Mouse (Mus musculus) limb, embryonic 12.5 days (tissue): ENCODE data around the gene Ppp1r10. TPM values are rescaled to one million over a fixed set of nuclear protein-coding genes. Genes with fewer than 3 reads are reported as not detected.
"Not testable (repeated sequence)": the region's sequence is repeated elsewhere in the genome, so short reads cannot be mapped to it uniquely, and the experiment has no call there.

Experiments used
- ATAC-seq: fragments of 200-750 bp; cut with Nextera tagmentation; 2 replicates; pipeline ENCODE4 v1.8.0; 2017; ENCODE audit warnings: low read depth, moderate TSS enrichment; ENCODE audit not compliant: insufficient number of reproducible peaks, insufficient read depth, low FRiP score, low TSS enrichment
- H3K27ac ChIP-seq: fragments of 300-500 bp; sonication (generic); 2 replicates; pipeline ENCODE4 v1.5.1; 2016; ENCODE audit warnings: mild to moderate bottlenecking, moderate library complexity
- H3K27me3 ChIP-seq: fragments of 300-500 bp; sonication (generic); 2 replicates; pipeline ENCODE4 v1.6.1; 2016; ENCODE audit warnings: mild to moderate bottlenecking, moderate library complexity
- H3K36me3 ChIP-seq: fragments of 300-500 bp; sonication (generic); 2 replicates; pipeline ENCODE4 v1.6.1; 2016; ENCODE audit warnings: mild to moderate bottlenecking, moderate library complexity
- H3K4me1 ChIP-seq: fragments of 300-500 bp; sonication (generic); replicated peaks from 2 replicates; pipeline ENCODE4 v1.6.1; 2016
- H3K4me2 ChIP-seq: fragments of 300-500 bp; sonication (generic); 2 replicates; pipeline ENCODE4 v1.6.1; 2016; ENCODE audit warnings: mild to moderate bottlenecking, moderate library complexity
- H3K4me3 ChIP-seq: fragments of 300-500 bp; sonication (generic); replicated peaks from 2 replicates; pipeline ENCODE4 v1.5.1; 2016; ENCODE audit warnings: mild to moderate bottlenecking
- H3K9ac ChIP-seq: fragments of 300-500 bp; sonication (generic); replicated peaks from 2 replicates; pipeline ENCODE4 v1.6.1; 2016; ENCODE audit warnings: mild to moderate bottlenecking, moderate library complexity
- H3K9me3 ChIP-seq: fragments of 300-500 bp; sonication (generic); 2 replicates; pipeline ENCODE4 v1.6.1; 2016; ENCODE audit warnings: mild to moderate bottlenecking, moderate library complexity
- WGBS: fragments of 180-500 bp; shearing (Covaris S2); methylation state at CpG from one replicate; pipeline ENCODE4 v1.1.7; 2016; 5-methylcytosine and 5-hydroxymethylcytosine counted together
- polyA plus RNA-seq: library from polyadenylated mRNA; unstranded; fragments of >200 nt; fragmentation: Nextera tagmentation; extraction: Ambion mirVana; gene quantifications from 2 replicates; pipeline ENCODE4 v1.2.1, GENCODE M21; 2016

Gene Ppp1r10
- polyA plus RNA-seq, 1 experiment from 2014 or later = 50.7 TPM

DNA sequence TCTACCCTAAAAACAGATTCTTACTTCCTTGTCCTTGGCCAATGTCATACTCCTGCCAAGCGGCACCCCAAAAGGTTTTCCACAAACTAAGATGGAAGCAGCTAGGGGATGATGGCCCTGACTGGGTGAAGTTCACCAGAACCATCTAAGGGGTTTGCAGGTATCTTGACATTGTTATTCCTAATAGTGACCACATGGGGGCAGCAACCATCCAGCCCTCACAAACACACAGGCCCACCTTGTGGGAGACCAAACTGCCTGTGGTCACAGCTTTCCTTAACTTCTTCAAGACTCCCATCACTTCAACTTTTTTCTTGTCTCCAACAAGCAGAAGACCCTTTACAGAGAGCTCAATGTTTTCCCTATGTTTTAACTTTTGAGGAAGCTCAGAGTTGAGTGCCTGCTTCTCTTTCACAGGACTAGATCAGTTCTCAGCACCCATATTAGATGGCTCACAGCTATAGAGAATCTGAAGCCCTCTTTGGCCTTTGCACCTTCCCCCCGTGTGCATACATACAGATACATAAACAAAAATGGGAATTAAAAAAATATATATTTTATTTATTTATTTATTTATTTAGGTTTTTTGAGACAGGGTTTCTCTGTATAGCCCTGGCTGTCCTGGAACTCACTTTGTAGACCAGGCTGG, 21.6 kb downstream of the Ppp1r10 start:
- WGBS = 48% methylated on average over 2 of the region's 2 CpGs
- Histone ChIP-seq H3K9me3 (no peaks in the 10 kb centered on the region), H3K36me3 (no peaks in the 10 kb centered on the region), H3K27ac (no peak overlapping the region), H3K4me2 (no peak overlapping the region), H3K4me3 (no peak overlapping the region), H3K9ac (no peak overlapping the region), H3K4me1 (no peaks in the 10 kb centered on the region), H3K27me3 (no peaks in the 10 kb centered on the region)
- ATAC-seq = peak; percentile 66; the same call in 1 of the 2 replicates

DNA sequence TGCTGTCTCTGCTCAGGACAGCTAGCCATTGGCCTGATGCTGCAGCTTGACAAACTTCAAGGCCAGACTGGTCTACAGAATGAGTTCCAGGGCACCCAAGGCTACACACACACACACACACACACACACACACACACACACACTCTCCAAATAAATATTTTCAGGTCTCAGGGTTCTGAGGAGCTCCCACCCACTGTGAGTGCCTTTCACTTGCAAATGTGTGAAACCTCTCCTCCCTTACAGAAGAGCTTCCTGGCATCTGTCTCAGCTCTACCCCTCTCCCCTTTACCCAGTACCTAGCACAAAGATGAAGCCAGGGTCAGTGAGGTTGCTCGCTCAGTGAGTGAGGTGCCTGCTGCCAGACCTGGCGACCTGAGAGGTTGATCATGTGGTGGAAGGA, 22.9 kb downstream of the Ppp1r10 start:
- no peak overlapping the region for H3K4me3 ChIP-seq
- no peak overlapping the region for H3K9ac ChIP-seq
- ATAC-seq = no peak
- no peak overlapping the region for H3K27ac ChIP-seq
- H3K4me1 ChIP-seq = no peaks in the 10 kb centered on the region
- no peaks in the 10 kb centered on the region for H3K9me3 ChIP-seq
- H3K4me2 ChIP-seq = no peak overlapping the region
- H3K27me3 ChIP-seq = no peaks in the 10 kb centered on the region
- no peaks in the 10 kb centered on the region for H3K36me3 ChIP-seq
- 44% methylated on average over 2 of the region's 2 CpGs for WGBS

DNA sequence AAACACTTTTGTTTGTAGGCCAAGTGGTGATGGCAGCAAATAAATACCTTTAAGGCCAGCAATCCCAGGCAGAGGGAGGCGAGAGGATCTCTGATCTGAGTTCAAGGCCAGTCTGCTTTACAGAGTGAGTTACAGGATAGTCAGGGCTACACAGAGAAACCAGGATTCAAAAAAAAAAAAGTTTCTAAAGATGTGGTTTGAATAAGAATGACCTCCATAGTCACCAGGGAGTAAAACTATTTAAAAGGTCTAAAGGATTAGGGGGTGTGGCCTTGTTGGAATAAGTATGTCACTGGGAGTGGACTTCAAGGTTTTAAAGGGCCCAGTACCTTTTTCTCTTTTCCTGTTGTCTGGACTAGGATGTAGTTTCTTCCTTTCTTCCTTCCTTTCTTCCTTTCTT, 23.7 kb downstream of the Ppp1r10 start:
- 67% methylated on average over 1 of the region's 1 CpGs for WGBS
- Histone ChIP-seq H3K27ac (no peak overlapping the region), H3K4me3 (no peak overlapping the region), H3K9me3 (no peaks in the 10 kb centered on the region), H3K9ac (no peak overlapping the region), H3K36me3 (no peaks in the 10 kb centered on the region), H3K27me3 (no peaks in the 10 kb centered on the region), H3K4me2 (no peak overlapping the region), H3K4me1 (no peaks in the 10 kb centered on the region)
- ATAC-seq = no peak

DNA sequence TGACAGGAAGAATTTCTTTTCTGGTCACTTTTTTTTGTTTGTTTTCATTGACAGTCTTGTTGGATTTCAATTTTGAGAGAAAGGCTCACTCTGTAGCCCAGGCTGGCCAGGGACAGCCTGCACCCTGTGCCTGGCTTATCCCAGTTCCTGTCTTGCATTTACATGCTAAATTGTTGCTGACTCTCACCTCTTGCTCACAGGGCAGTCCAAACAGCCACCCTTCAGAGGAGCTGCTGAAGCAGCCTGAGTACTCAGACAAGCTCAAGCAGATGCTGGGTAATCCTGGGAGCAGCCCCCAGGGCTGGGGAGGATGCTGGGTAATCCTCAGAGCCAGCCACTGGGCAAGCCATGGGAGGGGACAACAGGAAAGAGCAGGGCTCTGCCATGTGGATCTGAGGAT, 34.7 kb downstream of the Ppp1r10 start:
- H3K27ac ChIP-seq, ATAC-seq, H3K4me2 ChIP-seq, H3K4me1 ChIP-seq, H3K9me3 ChIP-seq, H3K4me3 ChIP-seq, H3K27me3 ChIP-seq, H3K9ac ChIP-seq: not testable (repeated sequence)
- H3K36me3 ChIP-seq = peaks cover 14% of the 10 kb centered on the region; the same call in 1 of the 2 replicates

DNA sequence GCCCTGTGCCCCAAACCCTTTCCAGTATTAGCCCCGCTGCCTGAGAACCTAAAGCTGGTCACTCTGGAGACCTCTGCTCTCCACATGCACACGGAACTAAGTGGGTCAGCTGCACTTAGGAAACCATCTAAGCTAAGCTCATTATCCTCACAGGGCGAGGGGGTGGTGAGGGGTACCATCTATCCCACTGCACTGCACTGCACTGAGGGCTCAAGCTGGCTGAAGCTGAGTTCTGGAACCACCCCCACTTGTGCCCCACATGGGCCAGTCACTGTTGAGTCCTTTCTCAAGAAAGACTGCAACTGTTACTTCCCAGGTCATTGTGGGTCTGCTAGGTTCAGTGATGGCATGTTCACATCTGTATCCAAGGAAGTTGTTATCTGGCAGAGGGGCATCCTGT, 36.3 kb downstream of the Ppp1r10 start:
- not testable (repeated sequence) for H3K9ac ChIP-seq, H3K4me2 ChIP-seq, H3K9me3 ChIP-seq, ATAC-seq, H3K4me1 ChIP-seq, H3K4me3 ChIP-seq, H3K27ac ChIP-seq, H3K27me3 ChIP-seq
- WGBS = 89% methylated on average over 3 of the region's 3 CpGs
- H3K36me3 ChIP-seq = peaks cover 30% of the 10 kb centered on the region

DNA sequence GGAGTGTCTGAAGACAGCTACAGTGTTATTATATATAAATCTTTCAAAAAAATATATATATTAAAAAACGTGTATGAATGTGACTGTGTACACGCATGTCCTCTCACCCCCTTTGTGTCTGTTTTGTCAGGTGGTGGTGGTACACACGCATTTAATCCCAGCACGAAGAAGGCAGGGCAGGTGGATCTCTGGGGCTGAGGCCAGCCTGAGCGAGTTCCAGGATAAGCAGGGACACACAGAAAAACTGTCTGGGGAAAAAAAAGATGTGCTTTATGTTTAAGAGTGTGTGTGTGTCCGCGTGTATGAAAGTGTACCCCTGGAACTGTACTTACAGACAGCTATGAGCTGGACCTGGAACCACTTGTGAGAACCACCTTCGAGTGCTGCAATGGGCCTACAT, 38.4 kb downstream of the Ppp1r10 start:
- WGBS = 82% methylated on average over 8 of the region's 8 CpGs
- ATAC-seq = no peak

DNA sequence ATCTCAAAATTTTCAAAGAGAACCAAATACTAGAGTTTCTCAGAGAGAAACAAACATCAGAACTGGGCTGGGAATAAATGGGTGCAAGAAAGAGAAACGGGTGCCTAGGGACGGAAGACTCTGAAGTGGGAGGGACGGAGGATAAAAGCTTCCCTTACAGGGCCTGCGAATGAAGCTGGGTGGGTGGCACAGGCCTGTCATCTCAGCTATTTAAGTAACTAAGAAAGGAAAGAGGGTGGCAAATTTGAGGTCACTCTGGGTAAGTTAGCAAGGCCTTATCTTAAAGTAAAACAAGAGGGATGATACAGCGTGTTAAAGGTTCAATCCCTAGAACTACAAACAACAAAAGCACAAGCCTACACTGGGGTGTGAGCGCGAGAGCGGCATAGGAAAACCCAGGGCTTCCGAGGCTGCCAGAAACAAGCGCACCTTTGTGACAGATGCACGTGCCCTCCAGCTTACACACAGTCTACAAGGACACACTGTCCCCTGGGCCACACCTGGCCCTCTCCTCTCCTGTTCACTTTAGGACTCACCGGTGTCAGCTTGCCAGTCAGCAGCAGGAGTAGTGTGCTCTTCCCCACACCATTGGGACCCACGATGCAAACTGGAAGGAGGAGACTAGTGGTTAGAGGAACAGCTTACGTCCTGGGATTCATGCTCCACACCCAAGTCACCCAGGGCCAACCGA, 42.4 kb downstream of the Ppp1r10 start:
- Histone ChIP-seq H3K4me1 (no peaks in the 10 kb centered on the region), H3K4me3 (no peak overlapping the region), H3K27ac (no peak overlapping the region), H3K27me3 (no peaks in the 10 kb centered on the region), H3K36me3 (peaks cover 91% of the 10 kb centered on the region), H3K9me3 (no peaks in the 10 kb centered on the region), H3K9ac (no peak overlapping the region), H3K4me2 (no peak overlapping the region)
- no peak for ATAC-seq
- WGBS = 94% methylated on average over 15 of the region's 15 CpGs

More for the DNA sequence above, 38.4 kb downstream of the Ppp1r10 start:
- no peaks in the 10 kb centered on the region for H3K27me3 ChIP-seq
- no peak overlapping the region for H3K4me2 ChIP-seq
- H3K4me3 ChIP-seq = no peak overlapping the region
- no peak overlapping the region for H3K9ac ChIP-seq
- H3K27ac ChIP-seq = no peak overlapping the region
- H3K36me3 ChIP-seq = peaks cover 51% of the 10 kb centered on the region
- H3K4me1 ChIP-seq = no peaks in the 10 kb centered on the region
- H3K9me3 ChIP-seq = no peaks in the 10 kb centered on the region

DNA sequence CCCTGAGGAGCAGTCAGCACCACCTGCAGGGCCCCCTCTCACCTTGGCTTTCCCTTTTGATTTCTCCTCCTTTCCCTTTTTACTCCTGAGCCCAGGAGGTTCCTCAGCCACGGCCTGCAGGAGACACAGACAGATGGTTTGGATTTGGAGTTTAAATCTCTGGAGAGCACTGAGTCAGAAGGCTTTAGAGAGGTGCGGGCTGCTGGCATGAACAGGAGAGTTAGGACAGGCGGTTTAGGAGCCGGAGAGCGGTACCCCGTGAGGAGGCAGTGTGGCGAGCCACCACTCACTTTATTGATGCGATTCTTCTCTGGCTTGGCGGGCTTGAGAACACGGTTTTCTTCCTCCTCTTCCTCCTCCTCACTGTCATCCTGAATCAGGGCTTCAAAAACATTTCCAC, 47.0 kb downstream of the Ppp1r10 start:
- Histone ChIP-seq H3K9ac (no peak overlapping the region), H3K4me2 (no peak overlapping the region), H3K27ac (no peak overlapping the region)

DNA sequence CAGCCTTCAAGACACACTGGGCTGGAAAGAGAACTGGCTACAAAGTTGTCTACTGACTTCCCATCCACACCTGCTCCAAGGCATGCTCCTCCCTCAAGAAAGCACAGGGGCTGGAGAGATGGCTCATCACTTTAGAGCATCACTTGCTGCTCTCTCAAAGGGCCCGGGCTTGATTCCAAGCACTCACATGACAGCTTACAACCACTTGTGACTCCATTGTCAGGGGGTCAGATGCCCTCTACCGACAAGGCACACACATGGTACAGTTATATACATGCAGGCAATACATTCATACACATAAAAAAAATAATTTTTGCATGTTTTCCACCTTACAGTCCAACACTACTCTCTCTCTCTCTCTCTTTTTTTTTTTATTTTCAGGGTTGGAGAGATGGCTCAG, 51.4 kb downstream of the Ppp1r10 start:
- WGBS = 90% methylated on average over 2 of the region's 2 CpGs
- Histone ChIP-seq H3K36me3 (peaks cover 61% of the 10 kb centered on the region), H3K9ac (no peak overlapping the region), H3K9me3 (no peaks in the 10 kb centered on the region), H3K27me3 (no peaks in the 10 kb centered on the region), H3K4me3 (no peak overlapping the region), H3K4me2 (no peak overlapping the region), H3K27ac (no peak overlapping the region), H3K4me1 (peaks cover 17% of the 10 kb centered on the region)
- ATAC-seq = no peak

More for the DNA sequence above, 47.0 kb downstream of the Ppp1r10 start:
- 84% methylated on average over 10 of the region's 10 CpGs for WGBS
- ATAC-seq = no peak
- H3K27me3 ChIP-seq = no peaks in the 10 kb centered on the region
- H3K36me3 ChIP-seq = peaks cover 96% of the 10 kb centered on the region
- H3K9me3 ChIP-seq = no peaks in the 10 kb centered on the region
- H3K4me1 ChIP-seq = peaks cover 2% of the 10 kb centered on the region; the same call in 1 of the 2 replicates
- H3K4me3 ChIP-seq = no peak overlapping the region

DNA sequence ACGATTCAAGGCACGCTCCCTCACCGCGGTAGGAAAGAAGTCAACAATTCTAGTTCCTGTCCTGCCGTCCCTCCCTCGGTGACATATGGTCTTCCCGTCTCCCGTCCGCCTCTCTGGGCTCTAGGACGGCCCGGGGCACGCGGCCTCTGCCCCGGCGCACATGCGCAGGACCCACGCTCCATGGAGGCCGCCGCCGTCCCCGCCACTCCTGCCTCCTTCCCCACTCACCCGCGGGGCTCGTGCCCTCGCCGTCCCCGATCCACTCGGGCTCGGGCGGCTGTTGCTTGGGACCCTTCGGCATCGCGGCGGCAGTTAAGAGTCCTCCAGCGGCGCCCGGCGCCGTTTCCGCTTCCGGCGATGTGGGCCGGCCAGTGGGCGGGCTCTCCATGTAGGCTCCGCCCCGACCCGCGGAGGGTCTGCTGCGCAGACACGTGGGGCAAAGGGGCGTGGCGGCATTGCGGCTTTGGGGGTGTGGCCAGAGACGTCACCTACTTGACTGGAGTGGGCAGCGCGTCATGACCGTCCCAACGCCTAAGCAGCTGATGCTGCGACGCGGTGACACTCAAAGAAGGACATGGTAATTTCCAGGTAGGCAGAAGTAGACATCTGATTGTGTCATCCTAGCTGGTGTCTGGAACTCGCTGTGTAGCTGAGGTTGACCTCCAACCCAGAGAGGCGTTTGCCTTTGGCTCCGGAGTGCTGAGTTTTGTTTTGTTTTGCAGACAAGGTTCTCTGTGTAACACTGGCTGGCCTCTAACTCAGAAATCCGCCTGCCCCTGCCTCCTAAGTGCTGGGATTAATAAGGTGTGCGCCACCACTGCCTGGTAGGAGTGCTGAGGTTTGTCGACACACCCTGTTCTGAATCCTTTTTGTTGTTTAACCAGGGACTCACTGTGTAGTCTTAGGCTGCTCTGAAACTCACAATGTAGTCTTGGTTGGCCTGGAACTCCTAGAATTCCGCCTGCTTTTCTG, 53.5 kb downstream of the Ppp1r10 start, which contains the start of gene Abcf1:
Abcf1 (minus strand) TSS at position 344 of the 972 bp plus-strand sequence.
- peaks cover 57% of the 10 kb centered on the region for H3K36me3 ChIP-seq
- H3K9ac ChIP-seq = peak within 1 kb of the TSS; percentile 86

DNA sequence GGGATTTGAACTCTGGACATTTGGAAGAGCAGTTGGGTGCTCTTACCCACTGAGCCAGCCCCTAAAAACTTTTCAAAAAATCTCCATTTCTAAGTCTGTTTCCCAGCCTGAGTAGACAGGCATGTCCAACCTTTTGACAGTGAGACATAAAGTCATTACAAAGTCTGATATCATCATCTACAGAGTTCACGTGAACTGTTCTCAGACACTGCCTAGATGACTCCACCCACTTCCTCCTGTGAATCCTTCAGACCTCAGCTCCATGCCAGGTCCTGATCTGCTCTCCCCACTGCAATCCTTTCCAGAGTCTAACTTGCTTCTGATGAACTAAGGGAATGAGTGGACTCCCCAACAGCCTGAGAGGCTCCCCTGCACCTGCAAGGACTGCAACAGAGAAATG, 55.9 kb downstream of the Ppp1r10 start:
- ATAC-seq = no peak
- peaks cover 51% of the 10 kb centered on the region for H3K36me3 ChIP-seq
- no peak overlapping the region for H3K27ac ChIP-seq
- no peaks in the 10 kb centered on the region for H3K9me3 ChIP-seq
- 79% methylated on average over 1 of the region's 1 CpGs for WGBS
- no peak overlapping the region for H3K4me3 ChIP-seq
- no peak overlapping the region for H3K9ac ChIP-seq
- H3K4me2 ChIP-seq = no peak overlapping the region
- H3K4me1 ChIP-seq = peaks cover 17% of the 10 kb centered on the region
- H3K27me3 ChIP-seq = no peaks in the 10 kb centered on the region

More for the DNA sequence above, 53.5 kb downstream of the Ppp1r10 start, which contains the start of gene Abcf1:
- WGBS = under 1% methylated on average over 68 of the region's 68 CpGs
- no peaks in the 10 kb centered on the region for H3K9me3 ChIP-seq
- no peaks in the 10 kb centered on the region for H3K27me3 ChIP-seq
- peak within 1 kb of the TSS; percentile 86 for H3K4me2 ChIP-seq
- peaks cover 17% of the 10 kb centered on the region for H3K4me1 ChIP-seq
- peak within 1 kb of the TSS; percentile 69 for H3K27ac ChIP-seq
- peak; percentile 95 for ATAC-seq
- peak within 1 kb of the TSS; percentile 89 for H3K4me3 ChIP-seq
